Mouse (Mus musculus) midbrain, embryonic 13.5 days (tissue): ENCODE results near the gene Ifnb1. TPM values are rescaled to one million over a fixed set of nuclear protein-coding genes. Genes with fewer than 3 reads are reported as not detected.
"Not testable (repeated sequence)": the region's sequence is repeated elsewhere in the genome, so short reads cannot be mapped to it uniquely, and the experiment has no call there.

Experiments
- ATAC-seq: fragments of 200-750 bp; cut with Nextera tagmentation; 2 replicates; pipeline ENCODE4 v1.8.0; 2017; ENCODE audit warnings: mild to moderate bottlenecking, moderate TSS enrichment, moderate library complexity
- H3K27ac ChIP-seq: fragments of 300-500 bp; sonication (generic); 2 replicates; pipeline ENCODE4 v1.5.1; 2015; ENCODE audit warnings: inconsistent platforms, mild to moderate bottlenecking, moderate library complexity
- H3K27me3 ChIP-seq: fragments of 300-500 bp; sonication (generic); 2 replicates; pipeline ENCODE4 v1.6.1; 2015; ENCODE audit warnings: mild to moderate bottlenecking, inconsistent platforms
- H3K36me3 ChIP-seq: fragments of 300-500 bp; sonication (generic); 2 replicates; pipeline ENCODE4 v1.6.1; 2015; ENCODE audit warnings: mild to moderate bottlenecking, inconsistent platforms
- H3K4me1 ChIP-seq: fragments of 300-500 bp; sonication (generic); replicated peaks from 2 replicates; pipeline ENCODE4 v1.6.1; 2015; ENCODE audit warnings: inconsistent platforms
- H3K4me2 ChIP-seq: fragments of 300-500 bp; sonication (generic); replicated peaks from 2 replicates; pipeline ENCODE4 v1.6.1; 2015; ENCODE audit warnings: moderate library complexity, mild to moderate bottlenecking, inconsistent platforms
- H3K4me3 ChIP-seq: fragments of 300-500 bp; sonication (generic); replicated peaks from 2 replicates; pipeline ENCODE4 v1.5.1; 2015; ENCODE audit warnings: mild to moderate bottlenecking, inconsistent platforms
- H3K9ac ChIP-seq: fragments of 300-500 bp; sonication (generic); replicated peaks from 2 replicates; pipeline ENCODE4 v1.6.1; 2015; ENCODE audit warnings: mild to moderate bottlenecking, inconsistent platforms
- H3K9me3 ChIP-seq: fragments of 300-500 bp; sonication (generic); 2 replicates; pipeline ENCODE4 v1.6.1; 2016; ENCODE audit warnings: mild to moderate bottlenecking, inconsistent platforms
- WGBS: fragments of 180-500 bp; shearing (Covaris S2); methylation state at CpG from one replicate; pipeline ENCODE4 v1.1.7; 2015; 5-methylcytosine and 5-hydroxymethylcytosine counted together
- polyA plus RNA-seq: library from polyadenylated mRNA; unstranded; fragments of >200 nt; fragmentation: Nextera tagmentation; extraction: Ambion mirVana; gene quantifications from 2 replicates; pipeline ENCODE4 v1.2.1, GENCODE M21; 2015

Ifnb1 gene
- polyA plus RNA-seq: not detected in 2 replicates

DNA sequence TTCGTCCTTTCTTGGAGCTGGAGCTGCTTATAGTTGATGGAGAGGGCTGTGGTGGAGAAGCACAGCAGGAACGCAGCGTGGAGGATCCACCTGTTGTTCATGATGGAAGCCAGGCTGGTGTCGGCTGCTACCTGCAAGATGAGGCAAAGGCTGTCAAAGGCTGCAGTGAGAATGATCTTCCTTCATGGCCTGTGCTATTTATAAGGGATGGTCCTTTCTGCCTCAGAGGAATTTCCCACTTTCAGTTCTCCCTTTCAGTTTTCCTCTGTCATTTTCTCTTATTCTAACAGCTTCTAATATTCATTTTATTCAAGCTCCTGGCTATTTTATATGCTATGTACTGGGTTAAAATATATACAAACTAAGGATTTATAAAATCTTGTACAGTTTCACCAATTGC is at the start of gene Ifnb1:
Gene Ifnb1 (minus strand): TSS at position 101 of the 400 bp plus-strand sequence.
- H3K9me3 ChIP-seq: no peaks in the 10 kb centered on the region
- H3K9ac ChIP-seq: no peak within 1 kb of the TSS
- H3K27ac ChIP-seq: no peak within 1 kb of the TSS
- no peak within 1 kb of the TSS for H3K4me2 ChIP-seq
- no peaks in the 10 kb centered on the region for H3K4me1 ChIP-seq
- H3K4me3 ChIP-seq: no peak within 1 kb of the TSS
- no peaks in the 10 kb centered on the region for H3K27me3 ChIP-seq
- no peaks in the 10 kb centered on the region for H3K36me3 ChIP-seq
- ATAC-seq: no peak
- WGBS: 91% methylated on average over 4 of the region's 4 CpGs

- no peaks in the 10 kb centered on the region for H3K9me3 ChIP-seq
- no peak within 1 kb of the TSS for H3K4me2 ChIP-seq
- no peak within 1 kb of the TSS for H3K4me3 ChIP-seq
- no peak within 1 kb of the TSS for H3K9ac ChIP-seq
- H3K36me3 ChIP-seq: no peaks in the 10 kb centered on the region
- H3K27ac ChIP-seq: no peak within 1 kb of the TSS
- ATAC-seq: no peak
- H3K27me3 ChIP-seq: no peaks in the 10 kb centered on the region
- no peaks in the 10 kb centered on the region for H3K4me1 ChIP-seq
- 84% methylated on average over 1 of the region's 1 CpGs for WGBS
Observed at GRCm38 (mm10) chr4:88571698-88572097, 49.1 kb upstream of the Ifnb1 start, which contains the start of gene Ifna14. Ifna14 (minus strand) TSS chr4:88571798.

DNA sequence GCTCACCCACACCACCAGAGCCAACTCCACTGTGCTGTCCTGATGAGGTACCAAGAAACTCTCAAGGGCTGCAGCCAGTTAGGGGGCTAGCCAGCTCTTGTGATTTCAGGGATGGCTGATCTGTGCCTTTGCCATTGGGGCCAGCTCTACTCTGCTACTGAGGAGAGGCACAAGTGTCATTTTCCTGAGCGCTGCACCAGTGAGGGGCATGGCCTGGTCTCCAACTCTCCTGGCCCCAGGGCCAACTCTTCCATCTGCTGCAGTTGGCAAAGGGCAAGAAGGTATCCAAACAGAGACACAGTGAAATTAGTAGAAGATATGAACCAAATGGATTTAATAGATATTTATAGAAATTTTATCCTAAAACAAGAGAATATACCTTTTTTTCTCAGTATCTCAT is 39.2 kb upstream of the Ifnb1 start:
- WGBS: 97% methylated on average over 1 of the region's 1 CpGs
- no peak overlapping the region for H3K4me3 ChIP-seq
- H3K27ac ChIP-seq: no peak overlapping the region
- H3K27me3 ChIP-seq: no peaks in the 10 kb centered on the region
- no peak overlapping the region for H3K4me2 ChIP-seq
- H3K9me3 ChIP-seq: no peaks in the 10 kb centered on the region
- no peaks in the 10 kb centered on the region for H3K36me3 ChIP-seq
- H3K4me1 ChIP-seq: no peaks in the 10 kb centered on the region
- ATAC-seq: no peak
- no peak overlapping the region for H3K9ac ChIP-seq

- H3K4me1 ChIP-seq, H3K27me3 ChIP-seq, H3K4me3 ChIP-seq, H3K4me2 ChIP-seq, H3K27ac ChIP-seq, H3K36me3 ChIP-seq, ATAC-seq, H3K9ac ChIP-seq, H3K9me3 ChIP-seq: not testable (repeated sequence)
Observed at GRCm38 (mm10) chr4:88558145-88558544, 35.6 kb upstream of the Ifnb1 start, which contains the start of gene Ifna15. Ifna15 (minus strand) TSS chr4:88558245.

DNA sequence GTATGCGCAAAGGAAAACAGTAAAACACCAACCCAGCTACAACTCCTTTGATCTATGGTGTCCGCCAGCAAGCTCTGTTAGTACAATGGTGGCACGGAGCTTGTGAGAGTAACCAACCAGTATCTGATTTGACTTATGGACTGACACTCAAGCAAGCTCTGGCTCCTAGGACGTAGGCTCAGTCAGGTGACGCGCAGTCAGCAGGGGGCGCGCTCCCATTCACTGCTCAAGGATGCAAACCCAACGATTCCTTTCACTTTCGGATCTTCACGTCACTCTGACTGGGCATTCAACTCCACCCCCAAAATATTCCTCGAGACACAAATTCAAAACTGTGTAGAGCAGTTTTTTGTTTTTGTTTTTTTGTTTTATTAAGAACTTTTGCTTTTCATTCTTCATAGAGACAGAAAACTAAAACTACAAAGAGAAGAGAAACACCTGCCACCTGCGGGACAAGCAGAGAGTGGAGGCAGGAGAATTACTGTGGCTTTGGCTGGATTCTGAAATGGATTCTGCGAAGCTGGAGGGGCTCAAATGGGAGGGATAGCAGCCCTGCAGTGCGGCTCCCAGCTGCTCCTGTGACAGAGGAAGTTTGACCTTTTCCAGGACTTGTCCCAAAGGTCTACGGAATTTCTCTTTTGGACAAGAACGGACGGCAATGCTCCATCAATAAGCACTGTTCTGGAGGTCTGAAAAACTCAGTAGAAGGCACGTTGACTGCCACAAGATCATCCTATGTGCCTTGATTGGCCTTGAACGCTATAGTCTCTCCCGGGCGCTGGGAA is 27.8 kb upstream of the Ifnb1 start:
- WGBS: 37% methylated on average over 22 of the region's 22 CpGs
- Histone ChIP-seq H3K4me2 (peak overlapping the region; percentile 42), H3K9ac (no peak overlapping the region), H3K4me1 (peaks cover 7% of the 10 kb centered on the region; the same call in 1 of the 2 replicates), H3K9me3 (no peaks in the 10 kb centered on the region), H3K4me3 (peak overlapping the region; percentile 22; the same call in 1 of the 2 replicates), H3K27ac (no peak overlapping the region), H3K36me3 (no peaks in the 10 kb centered on the region), H3K27me3 (no peaks in the 10 kb centered on the region)
- peak; percentile 58 for ATAC-seq

DNA sequence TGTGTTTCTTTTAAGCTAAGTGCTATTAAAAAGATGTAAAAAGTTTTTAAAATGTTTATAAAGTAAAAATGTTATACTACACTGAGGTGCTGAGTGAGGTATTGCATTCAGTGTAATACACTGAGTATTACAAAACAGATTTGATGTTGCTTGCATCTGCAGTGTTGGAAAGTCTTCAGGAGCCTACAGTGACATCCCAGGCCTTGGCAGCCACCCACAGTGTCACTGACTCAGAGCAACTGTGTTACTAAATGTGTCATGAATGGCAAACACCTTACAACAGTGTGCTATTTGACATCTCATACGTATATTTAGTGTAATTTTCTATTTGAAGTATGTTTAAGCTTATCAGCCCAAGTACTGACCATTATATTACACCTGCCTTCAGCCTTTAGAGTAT is 25.4 kb upstream of the Ifnb1 start:
- ATAC-seq: no peak
- H3K4me2 ChIP-seq: no peak overlapping the region
- no peak overlapping the region for H3K27ac ChIP-seq
- H3K27me3 ChIP-seq: no peaks in the 10 kb centered on the region
- H3K9me3 ChIP-seq: no peaks in the 10 kb centered on the region
- WGBS: 81% methylated on average over 1 of the region's 1 CpGs
- H3K9ac ChIP-seq: no peak overlapping the region
- H3K4me1 ChIP-seq: peaks cover 7% of the 10 kb centered on the region; the same call in 1 of the 2 replicates
- no peaks in the 10 kb centered on the region for H3K36me3 ChIP-seq
- H3K4me3 ChIP-seq: no peak overlapping the region

- H3K4me3 ChIP-seq: no peak overlapping the region
- H3K27me3 ChIP-seq: no peaks in the 10 kb centered on the region
- no peak overlapping the region for H3K9ac ChIP-seq
- no peaks in the 10 kb centered on the region for H3K4me1 ChIP-seq
- H3K36me3 ChIP-seq: no peaks in the 10 kb centered on the region
- no peak overlapping the region for H3K4me2 ChIP-seq
- H3K27ac ChIP-seq: no peak overlapping the region
- H3K9me3 ChIP-seq: no peaks in the 10 kb centered on the region
- 31% methylated on average over 2 of the region's 2 CpGs for WGBS
- peak; percentile 90 for ATAC-seq
Observed at GRCm38 (mm10) chr4:88543649-88544234, 21.2 kb upstream of the Ifnb1 start.

- Histone ChIP-seq H3K4me1 (no peaks in the 10 kb centered on the region), H3K4me2 (no peak overlapping the region), H3K36me3 (no peaks in the 10 kb centered on the region), H3K27ac (no peak overlapping the region), H3K4me3 (no peak overlapping the region), H3K9ac (no peak overlapping the region), H3K9me3 (no peaks in the 10 kb centered on the region), H3K27me3 (no peaks in the 10 kb centered on the region)
- ATAC-seq: no peak
- WGBS: 86% methylated on average over 12 of the region's 12 CpGs
Observed at GRCm38 (mm10) chr4:88537328-88537727, 14.8 kb upstream of the Ifnb1 start.

DNA sequence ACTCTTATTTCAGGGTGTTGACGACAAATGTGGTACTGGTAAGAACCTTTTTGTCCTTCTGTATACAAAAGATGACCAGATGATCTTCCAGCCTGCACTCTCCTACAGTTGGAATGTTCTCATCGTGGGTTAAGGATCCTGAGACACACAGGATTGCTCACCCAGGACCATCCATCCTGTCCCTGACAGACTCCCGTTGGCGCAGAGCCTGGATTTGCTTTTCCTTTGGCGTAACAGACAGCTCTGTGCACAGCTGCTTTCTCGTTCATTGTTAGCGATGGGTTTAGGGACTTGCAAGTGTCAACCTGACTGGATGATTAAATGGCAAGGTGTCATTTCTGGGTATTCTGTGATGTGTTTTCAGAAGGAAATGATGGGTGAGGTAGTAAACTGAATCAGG is 14.1 kb upstream of the Ifnb1 start:
- H3K9me3 ChIP-seq: no peaks in the 10 kb centered on the region
- H3K36me3 ChIP-seq: no peaks in the 10 kb centered on the region
- no peaks in the 10 kb centered on the region for H3K27me3 ChIP-seq
- no peaks in the 10 kb centered on the region for H3K4me1 ChIP-seq
- no peak for ATAC-seq
- H3K4me3 ChIP-seq: no peak overlapping the region
- H3K9ac ChIP-seq: no peak overlapping the region
- H3K27ac ChIP-seq: no peak overlapping the region
- H3K4me2 ChIP-seq: no peak overlapping the region
- 79% methylated on average over 7 of the region's 7 CpGs for WGBS

DNA sequence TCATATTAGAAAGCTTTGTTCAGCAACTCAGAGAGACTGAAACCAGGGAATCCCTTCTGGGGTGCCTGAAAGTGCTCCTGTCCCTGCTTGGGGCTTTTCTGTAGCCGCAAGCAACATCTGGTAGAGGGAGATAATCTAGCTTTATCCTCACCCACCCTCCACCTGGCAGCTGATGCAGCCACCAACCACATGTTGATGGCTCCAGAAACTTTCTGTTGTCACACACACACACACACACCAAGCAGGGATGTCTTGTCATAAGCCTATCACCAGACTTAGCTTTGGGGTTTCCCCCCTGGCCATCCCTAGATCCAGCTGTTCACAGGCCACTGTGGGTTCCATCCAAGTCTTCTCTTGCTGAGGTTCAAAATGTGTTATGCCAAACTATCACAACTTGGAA is 13.2 kb upstream of the Ifnb1 start:
- ATAC-seq: no peak
- Histone ChIP-seq H3K27ac (no peak overlapping the region), H3K9ac (no peak overlapping the region), H3K27me3 (no peaks in the 10 kb centered on the region), H3K9me3 (no peaks in the 10 kb centered on the region), H3K4me3 (no peak overlapping the region), H3K4me1 (no peaks in the 10 kb centered on the region), H3K36me3 (no peaks in the 10 kb centered on the region), H3K4me2 (no peak overlapping the region)
- WGBS: 96% methylated on average over 1 of the region's 1 CpGs

- Histone ChIP-seq H3K9me3 (no peaks in the 10 kb centered on the region), H3K4me2 (no peak overlapping the region), H3K4me3 (no peak overlapping the region), H3K36me3 (no peaks in the 10 kb centered on the region), H3K9ac (no peak overlapping the region), H3K4me1 (no peaks in the 10 kb centered on the region), H3K27me3 (no peaks in the 10 kb centered on the region), H3K27ac (no peak overlapping the region)
- ATAC-seq: no peak
- WGBS: 85% methylated on average over 1 of the region's 1 CpGs
Observed at GRCm38 (mm10) chr4:88534903-88535302, 12.3 kb upstream of the Ifnb1 start.

GRCm38 (mm10) chr4:88533499-88533898 is 10.9 kb upstream of the Ifnb1 start:
- Histone ChIP-seq H3K9ac (no peak overlapping the region), H3K4me2 (no peak overlapping the region), H3K9me3 (no peaks in the 10 kb centered on the region), H3K36me3 (no peaks in the 10 kb centered on the region), H3K27me3 (no peaks in the 10 kb centered on the region), H3K27ac (no peak overlapping the region), H3K4me3 (no peak overlapping the region), H3K4me1 (no peaks in the 10 kb centered on the region)
- WGBS: 94% methylated on average over 2 of the region's 2 CpGs
- ATAC-seq: no peak
